Mouse (Mus musculus) MEL (cell line): Measurements from ENCODE around the gene Olfr781. TPM values are rescaled to one million over a fixed set of nuclear protein-coding genes. Genes with fewer than 3 reads are reported as not detected.
"Not testable (repeated sequence)": the region's sequence is repeated elsewhere in the genome, so short reads cannot be mapped to it uniquely, and the experiment has no call there.

Source experiments
- DNase-seq: peaks from one replicate; pipeline ENCODE4 v3.0.0; 2011; ENCODE audit warnings: low read depth, low spot score
- H3K27ac ChIP-seq: 2 replicates; pipeline ENCODE4 v1.5.1; 2012; ENCODE audit warnings: low read depth, mild to moderate bottlenecking, control low read depth, low read length, moderate library complexity; ENCODE audit not compliant: control insufficient read depth
- H3K27me3 ChIP-seq, 2 experiments: fragments of 150-350 bp in 1 of 2; sonication (generic) in 1 of 2; 2 replicates each; pipeline ENCODE4 v1.6.1; 2012; ENCODE audit warnings: low read length in 2 of 2, mild to moderate bottlenecking in 2 of 2, improper control_type of control experiment in 1 of 2, moderate library complexity in 1 of 2; ENCODE audit not compliant: insufficient read depth in 2 of 2, control insufficient read depth in 1 of 2
- H3K36me3 ChIP-seq, 2 experiments: 2 replicates each; pipeline ENCODE4 v1.6.1; 2012 to 2014; ENCODE audit warnings: low read length in 2 of 2, improper control_type of control experiment in 1 of 2, inconsistent platforms in 1 of 2, mild to moderate bottlenecking in 1 of 2; ENCODE audit not compliant: insufficient read depth in 2 of 2, control insufficient read depth in 1 of 2
- H3K4me1 ChIP-seq, 2 experiments: fragments of 150-350 bp in 1 of 2; sonication (generic) in 1 of 2; 2 replicates each; pipeline ENCODE4 v1.6.1; 2012; ENCODE audit warnings: low read length in 2 of 2, improper control_type of control experiment in 1 of 2, mild to moderate bottlenecking in 1 of 2; ENCODE audit not compliant: insufficient read depth in 2 of 2, control insufficient read depth in 1 of 2
- H3K4me3 ChIP-seq, 2 experiments: fragments of 150-350 bp in 1 of 2; sonication (generic) in 1 of 2; 2 replicates each; pipeline ENCODE4 v1.5.1; 2012; ENCODE audit warnings: low read depth in 2 of 2, low read length in 2 of 2, mild to moderate bottlenecking in 2 of 2, moderate library complexity in 2 of 2, control low read depth in 1 of 2, improper control_type of control experiment in 1 of 2; ENCODE audit not compliant: control insufficient read depth in 1 of 2, insufficient read depth in 1 of 2
- H3K79me2 ChIP-seq: 2 replicates; pipeline ENCODE4 v1.6.1; 2012; ENCODE audit warnings: mild to moderate bottlenecking, low read length, moderate library complexity; ENCODE audit not compliant: control insufficient read depth, poor library complexity, insufficient read depth
- H3K9ac ChIP-seq: 2 replicates; pipeline ENCODE4 v1.6.1; 2012; ENCODE audit warnings: low read depth, mild to moderate bottlenecking, control low read depth, low read length, moderate library complexity; ENCODE audit not compliant: control insufficient read depth, poor library complexity, severe bottlenecking
- H3K9me3 ChIP-seq: fragments of 150-350 bp; sonication (generic); replicated peaks from 2 replicates; pipeline ENCODE4 v1.6.1; 2012; ENCODE audit warnings: mild to moderate bottlenecking, low read length, improper control_type of control experiment, moderate library complexity; ENCODE audit not compliant: insufficient read depth
- CTCF ChIP-seq, 3 experiments: IDR thresholded peaks in 2 of 3; conservative IDR thresholded peaks in 1 of 3; 2 replicates each; pipeline ENCODE4 v1.5.1; 2011 to 2012; ENCODE audit warnings: low read length in 3 of 3, low read depth in 2 of 3, mild to moderate bottlenecking in 2 of 3, improper control_type of control experiment in 1 of 3, inconsistent platforms in 1 of 3, mixed read lengths in 1 of 3, moderate library complexity in 1 of 3; ENCODE audit not compliant: control insufficient read depth in 1 of 3, insufficient read depth in 1 of 3, poor library complexity in 1 of 3, severe bottlenecking in 1 of 3
- ELF1 ChIP-seq: IDR thresholded peaks from 2 replicates; pipeline ENCODE4 v1.6.1; 2014; ENCODE audit warnings: low read depth, mild to moderate bottlenecking, inconsistent platforms, low read length, improper control_type of control experiment, moderate library complexity
- EP300 ChIP-seq, 2 experiments: IDR thresholded peaks; 2 replicates each; pipeline ENCODE4 v1.6.1; 2011; ENCODE audit warnings: improper control_type of control experiment in 2 of 2, low read length in 2 of 2, low read depth in 1 of 2, mild to moderate bottlenecking in 1 of 2
- ETS1 ChIP-seq: IDR thresholded peaks from 2 replicates; pipeline ENCODE4 v1.6.1; 2012; ENCODE audit warnings: low read depth, mild to moderate bottlenecking, inconsistent platforms, low read length, improper control_type of control experiment, moderate library complexity
- GATA1 ChIP-seq: IDR thresholded peaks from 2 replicates; pipeline ENCODE4 v1.6.1; 2011; ENCODE audit warnings: low read depth, low read length, improper control_type of control experiment
- JUND ChIP-seq: IDR thresholded peaks from 2 replicates; pipeline ENCODE4 v1.6.1; 2011; ENCODE audit warnings: low read depth, mild to moderate bottlenecking, improper control_type of control experiment, low read length
- KAT2A ChIP-seq: conservative IDR thresholded peaks from 2 replicates; pipeline ENCODE4 v1.6.1; 2012; ENCODE audit warnings: low read depth, low read length, improper control_type of control experiment, inconsistent platforms
- MAZ ChIP-seq: IDR thresholded peaks from 2 replicates; pipeline ENCODE4 v1.6.1; 2012; ENCODE audit warnings: low read depth, mild to moderate bottlenecking, inconsistent platforms, low read length, improper control_type of control experiment
- MXI1 ChIP-seq: IDR thresholded peaks from 2 replicates; pipeline ENCODE4 v1.6.1; 2011; ENCODE audit warnings: mild to moderate bottlenecking, low read depth, low read length, improper control_type of control experiment
- MYC ChIP-seq: IDR thresholded peaks from 2 replicates; pipeline ENCODE4 v1.6.1; 2011; ENCODE audit warnings: low read depth, mild to moderate bottlenecking, low read length, improper control_type of control experiment, moderate library complexity
- NELFE ChIP-seq: IDR thresholded peaks from 2 replicates; pipeline ENCODE4 v1.6.1; 2011; ENCODE audit warnings: low read depth, low read length, improper control_type of control experiment
- NRF1 ChIP-seq: IDR thresholded peaks from 2 replicates; pipeline ENCODE4 v1.6.1; 2014; ENCODE audit warnings: low read depth, mild to moderate bottlenecking, inconsistent platforms, low read length, improper control_type of control experiment, moderate library complexity; ENCODE audit not compliant: poor library complexity, insufficient read depth, severe bottlenecking
- POLR2A ChIP-seq, 2 experiments: IDR thresholded peaks; 2 replicates each; pipeline ENCODE4 v1.6.1; 2011 to 2012; ENCODE audit warnings: low read length in 2 of 2, mild to moderate bottlenecking in 2 of 2, control low read depth in 1 of 2, improper control_type of control experiment in 1 of 2, low read depth in 1 of 2, moderate library complexity in 1 of 2; ENCODE audit not compliant: control insufficient read depth in 1 of 2, insufficient read depth in 1 of 2, poor library complexity in 1 of 2
- RCOR1 ChIP-seq: IDR thresholded peaks from 2 replicates; pipeline ENCODE4 v1.6.1; 2012; ENCODE audit warnings: low read depth, mild to moderate bottlenecking, inconsistent platforms, low read length, improper control_type of control experiment
- SMC3 ChIP-seq: IDR thresholded peaks from 2 replicates; pipeline ENCODE4 v1.6.1; 2011; ENCODE audit warnings: low read depth, low read length, improper control_type of control experiment
- UBTF ChIP-seq: IDR thresholded peaks from 2 replicates; pipeline ENCODE4 v1.6.1; 2012; ENCODE audit warnings: low read depth, mild to moderate bottlenecking, inconsistent platforms, low read length, improper control_type of control experiment, moderate library complexity, borderline replicate concordance; ENCODE audit not compliant: insufficient read depth
- USF1 ChIP-seq: IDR thresholded peaks from 2 replicates; pipeline ENCODE4 v1.6.1; 2014; ENCODE audit warnings: low read depth, mild to moderate bottlenecking, inconsistent platforms, low read length, improper control_type of control experiment, moderate library complexity
- ZNF384 ChIP-seq: IDR thresholded peaks from 2 replicates; pipeline ENCODE4 v1.6.1; 2012; ENCODE audit warnings: low read depth, mild to moderate bottlenecking, inconsistent platforms, low read length, improper control_type of control experiment
- polyA plus RNA-seq, 2 experiments: library from polyadenylated mRNA; stranded (reverse) in 1 of 2; unstranded in 1 of 2; fragments of >175 nt in 1 of 2; fragments of >200 nt in 1 of 2; gene quantifications; 2 replicates each; pipeline versions ENCODE4 v1.2.1 to v1.2.4; 2012; ENCODE audit warnings: low replicate concordance in 2 of 2, low read depth in 1 of 2; ENCODE audit not compliant: insufficient read length in 2 of 2, insufficient read depth in 1 of 2, missing spikeins in 1 of 2
- total RNA-seq: library from RNA; depleted of rRNA; stranded (reverse); fragments of 300-350 nt; gene quantifications from 2 replicates; pipeline ENCODE4 v1.2.3, GENCODE M21; 2012; rRNA removed

Gene Olfr781
- total RNA-seq (not detected in 2 replicates), polyA plus RNA-seq (not detected)

DNA sequence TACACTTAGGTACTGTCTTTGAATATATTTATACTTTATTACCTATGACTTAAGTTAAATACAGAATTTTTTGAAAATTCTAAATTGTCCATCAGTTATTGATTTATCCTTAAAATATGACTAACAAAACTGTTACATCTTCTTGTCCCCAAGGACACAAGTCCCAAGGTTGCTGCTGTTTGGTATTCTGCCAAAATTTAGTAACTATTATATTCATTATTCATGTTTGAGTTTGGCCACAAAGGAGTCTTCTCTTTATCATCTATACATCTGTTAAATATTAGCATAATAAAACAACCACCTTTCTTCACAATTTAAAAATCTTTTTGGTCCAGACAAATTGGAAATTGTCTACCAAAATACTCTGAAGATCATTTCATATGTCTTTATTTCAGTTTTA is at the start of gene Olfr781:
Olfr781 (plus strand) TSS at position 301 of the 400 bp plus-strand sequence.
- TF ChIP-seq RCOR1 (no peak), ETS1 (no peak), UBTF (no peak), ZNF384 (no peak), USF1 (no peak), JUND (no peak), NELFE (no peak), SMC3 (no peak), NRF1 (no peak), MXI1 (no peak), EP300 (IDR thresholded peaks at IDR 0.05; ENCODE audit: low read depth in 1 of 2, low read length in 2 of 2) (no peak), MYC (no peak), MAZ (no peak), CTCF (IDR thresholded peaks at IDR 0.05 in 2 of 3, conservative IDR thresholded peaks at IDR 0.05 in 1 of 3; ENCODE audit: control insufficient read depth in 1 of 3, insufficient read depth in 1 of 3, low read depth in 2 of 3, low read length in 3 of 3, poor library complexity in 1 of 3, severe bottlenecking in 1 of 3) (no peak), KAT2A (no peak), POLR2A (IDR thresholded peaks at IDR 0.05; ENCODE audit: control insufficient read depth in 1 of 2, insufficient read depth in 1 of 2, low read depth in 1 of 2, low read length in 2 of 2, poor library complexity in 1 of 2) (no peak), GATA1 (no peak), ELF1 (no peak)
- no peak for DNase-seq

DNA sequence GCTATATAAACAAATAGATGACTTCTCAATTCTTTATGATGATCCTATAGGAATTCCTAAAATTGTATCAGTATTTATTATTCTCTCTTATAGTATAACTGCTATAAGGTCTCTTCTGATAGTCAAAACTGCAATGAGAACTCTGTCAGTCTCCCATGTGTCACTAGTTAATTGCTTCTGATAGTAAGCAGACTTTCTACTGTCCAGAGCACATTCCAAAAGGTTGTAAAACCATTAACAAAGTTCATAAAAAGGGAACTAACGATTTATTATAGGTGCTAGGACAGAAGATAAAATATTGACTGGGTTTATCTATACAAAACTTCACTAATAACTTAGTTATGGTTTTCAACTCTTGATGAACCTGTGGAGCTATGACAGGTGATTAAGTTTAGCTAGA is 15.7 kb upstream of the Olfr781 start:
- H3K36me3 ChIP-seq = not testable (repeated sequence)

More for the DNA sequence above, at the start of gene Olfr781:
- Histone ChIP-seq H3K27me3 (no peaks in the 10 kb centered on the region), H3K4me1 (no peaks in the 10 kb centered on the region), H3K9me3 (no peaks in the 10 kb centered on the region), H3K27ac (no peak within 1 kb of the TSS), H3K4me3 (no peak within 1 kb of the TSS), H3K36me3 (no peaks in the 10 kb centered on the region), H3K9ac (no peak within 1 kb of the TSS), H3K79me2 (no peaks in the 10 kb centered on the region)

DNA sequence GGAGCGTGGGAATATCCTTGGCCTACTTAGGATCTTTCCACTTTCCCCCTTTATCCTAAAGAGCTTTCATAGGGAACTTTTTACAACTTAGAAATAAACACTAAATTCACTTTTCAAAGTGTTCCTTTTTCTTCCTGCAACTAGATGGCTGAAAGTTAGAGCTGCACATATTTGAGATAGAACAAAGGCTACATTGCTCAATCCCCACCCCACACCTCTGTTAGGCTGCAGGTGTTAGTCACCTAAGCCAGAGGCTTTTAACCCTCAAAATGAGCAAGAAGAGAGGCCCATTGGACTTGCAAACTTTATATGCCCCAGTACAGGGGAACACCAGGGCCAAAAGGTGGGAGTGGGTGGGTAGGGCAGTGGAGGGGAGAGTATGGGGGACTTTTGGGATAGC is 15.1 kb upstream of the Olfr781 start:
- not testable (repeated sequence) for H3K4me1 ChIP-seq, H3K27ac ChIP-seq, H3K36me3 ChIP-seq, H3K9ac ChIP-seq, H3K4me3 ChIP-seq, H3K79me2 ChIP-seq, H3K27me3 ChIP-seq, DNase-seq, H3K9me3 ChIP-seq

More for the DNA sequence above, 15.7 kb upstream of the Olfr781 start:
- not testable (repeated sequence) for DNase-seq, H3K79me2 ChIP-seq, H3K27me3 ChIP-seq, H3K27ac ChIP-seq, H3K9me3 ChIP-seq, H3K9ac ChIP-seq, H3K4me1 ChIP-seq, H3K4me3 ChIP-seq
